Mouse (Mus musculus): Measurements from ENCODE around the gene Fam160a1. TPM values are rescaled to one million over a fixed set of nuclear protein-coding genes. Genes with fewer than 3 reads are reported as not detected.

The Fam160a1 gene
- 3.6 and 5.3 TPM in 2 replicates for polyA plus RNA-seq (2011; ENCODE audit: insufficient read depth, insufficient read length, low read depth, missing spikeins)

DNA sequence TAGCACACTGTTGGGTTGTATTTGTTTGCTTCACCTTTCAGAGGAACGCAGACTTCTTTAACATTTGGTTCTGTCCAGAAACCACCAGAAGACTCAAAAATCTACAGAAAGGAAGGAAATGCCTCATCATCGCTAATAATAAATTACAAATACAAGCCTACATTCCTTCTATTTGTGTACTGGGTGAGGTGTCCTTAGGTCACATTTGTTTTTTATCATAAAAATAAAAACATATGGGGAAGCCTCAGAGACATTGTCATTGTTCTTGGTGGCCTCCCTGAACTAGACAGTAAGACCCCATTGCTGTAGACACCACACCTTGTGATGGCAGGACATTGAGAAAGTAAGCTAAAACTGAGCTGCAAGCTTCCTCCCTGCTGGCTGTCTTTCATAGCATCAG, at the start of gene Fam160a1:
Fam160a1 (minus strand) TSS at position 101 of the 400 bp plus-strand sequence.
- TF ChIP-seq POLR2A (IDR thresholded peaks at IDR 0.05; ENCODE audit: insufficient read depth, low read length) (no peak), CTCF (IDR thresholded peaks at IDR 0.05; ENCODE audit: low read depth, low read length) (no peak), EP300 (IDR thresholded peaks at IDR 0.05; ENCODE audit: insufficient read depth, low read depth, low read length) (no peak)
- no peaks in the 10 kb centered on the region for H3K4me1 ChIP-seq (ENCODE audit: control insufficient read depth, insufficient read depth, low read length)
- no peak within 1 kb of the TSS for H3K27ac ChIP-seq (ENCODE audit: insufficient read depth, low read length)
- no peak within 1 kb of the TSS for H3K4me3 ChIP-seq (ENCODE audit: low read depth, low read length)
- H3K9me3 ChIP-seq (replicated peaks; ENCODE audit: control insufficient read depth, insufficient read depth, low read length, poor library complexity, severe bottlenecking): no peaks in the 10 kb centered on the region; the same call in 1 of the 2 replicates
- H3K27me3 ChIP-seq (ENCODE audit: control insufficient read depth, insufficient read depth, low read length, poor library complexity, severe bottlenecking): no peaks in the 10 kb centered on the region
- H3K9ac ChIP-seq (ENCODE audit: low read depth, poor library complexity, severe bottlenecking): no peak within 1 kb of the TSS
- H3K36me3 ChIP-seq (ENCODE audit: control insufficient read depth, insufficient read depth, low read length, poor library complexity, severe bottlenecking): no peaks in the 10 kb centered on the region

DNA sequence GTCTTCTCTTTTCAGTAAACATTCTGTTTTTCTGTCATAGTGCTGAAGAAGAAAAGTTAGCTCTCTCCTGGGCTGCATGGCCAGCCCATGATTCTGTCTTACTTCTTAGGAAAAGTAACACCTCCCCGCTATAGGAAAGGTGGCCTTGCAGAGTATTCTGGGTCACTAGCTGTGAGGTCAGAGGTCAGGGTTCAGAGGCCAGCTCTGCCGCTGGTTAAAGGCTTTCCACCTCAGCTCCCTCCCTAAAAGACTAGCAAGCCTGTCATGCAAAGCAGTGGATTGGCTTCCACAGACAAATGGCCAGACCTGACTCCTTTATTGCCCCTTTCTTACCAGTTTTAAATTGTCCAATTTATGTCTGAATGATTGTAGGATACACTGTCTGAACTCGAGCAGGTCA, 46.9 kb upstream of the Fam160a1 start:
- H3K4me3 ChIP-seq (ENCODE audit: low read depth, low read length): no peak overlapping the region

GRCm38 (mm10) chr3:85862886-85863285, 45.8 kb upstream of the Fam160a1 start:
- Histone ChIP-seq H3K9me3 (replicated peaks; ENCODE audit: control insufficient read depth, insufficient read depth, low read length, poor library complexity, severe bottlenecking) (no peaks in the 10 kb centered on the region), H3K4me1 (ENCODE audit: control insufficient read depth, insufficient read depth, low read length) (no peaks in the 10 kb centered on the region), H3K9ac (ENCODE audit: low read depth, poor library complexity, severe bottlenecking) (no peak overlapping the region), H3K4me3 (ENCODE audit: low read depth, low read length) (no peak overlapping the region), H3K27ac (ENCODE audit: insufficient read depth, low read length) (no peak overlapping the region), H3K36me3 (ENCODE audit: control insufficient read depth, insufficient read depth, low read length, poor library complexity, severe bottlenecking) (no peaks in the 10 kb centered on the region), H3K27me3 (ENCODE audit: control insufficient read depth, insufficient read depth, low read length, poor library complexity, severe bottlenecking) (no peaks in the 10 kb centered on the region)
- TF ChIP-seq EP300 (IDR thresholded peaks at IDR 0.05; ENCODE audit: insufficient read depth, low read depth, low read length): no peak
- no peak for TF ChIP-seq POLR2A (IDR thresholded peaks at IDR 0.05; ENCODE audit: insufficient read depth, low read length)
- no peak for TF ChIP-seq CTCF (IDR thresholded peaks at IDR 0.05; ENCODE audit: low read depth, low read length)

More for the DNA sequence above, 46.9 kb upstream of the Fam160a1 start:
- H3K4me1 ChIP-seq (ENCODE audit: control insufficient read depth, insufficient read depth, low read length): no peaks in the 10 kb centered on the region
- H3K27me3 ChIP-seq (ENCODE audit: control insufficient read depth, insufficient read depth, low read length, poor library complexity, severe bottlenecking): no peaks in the 10 kb centered on the region
- H3K36me3 ChIP-seq (ENCODE audit: control insufficient read depth, insufficient read depth, low read length, poor library complexity, severe bottlenecking): no peaks in the 10 kb centered on the region
- peaks cover under 1% of the 10 kb centered on the region; the same call in 1 of the 2 replicates for H3K9me3 ChIP-seq (replicated peaks; ENCODE audit: control insufficient read depth, insufficient read depth, low read length, poor library complexity, severe bottlenecking)
- H3K27ac ChIP-seq (ENCODE audit: insufficient read depth, low read length): no peak overlapping the region
- TF ChIP-seq CTCF (IDR thresholded peaks at IDR 0.05; ENCODE audit: low read depth, low read length): no peak
- TF ChIP-seq POLR2A (IDR thresholded peaks at IDR 0.05; ENCODE audit: insufficient read depth, low read length): no peak
- no peak for TF ChIP-seq EP300 (IDR thresholded peaks at IDR 0.05; ENCODE audit: insufficient read depth, low read depth, low read length)
- no peak overlapping the region for H3K9ac ChIP-seq (ENCODE audit: low read depth, poor library complexity, severe bottlenecking)

DNA sequence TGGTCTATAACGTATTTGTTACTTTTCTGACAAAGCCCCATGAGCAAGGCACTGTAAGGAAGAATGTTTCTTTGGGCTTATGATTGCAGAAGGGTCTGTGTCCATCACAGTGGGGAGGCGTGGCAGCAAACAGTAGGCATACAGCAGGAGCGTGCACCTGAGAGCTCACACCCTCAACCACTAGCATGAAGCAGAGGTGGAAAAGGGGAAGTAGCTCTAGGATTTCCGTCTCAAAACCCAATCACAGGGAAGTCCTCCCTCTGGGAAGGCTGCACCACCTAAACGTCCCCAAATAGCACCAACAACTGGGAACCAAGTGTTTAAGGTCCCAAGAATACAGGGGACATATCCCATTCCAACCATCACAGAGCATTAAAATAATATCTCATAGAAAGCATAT, 43.9 kb upstream of the Fam160a1 start:
- Histone ChIP-seq H3K9me3 (replicated peaks; ENCODE audit: control insufficient read depth, insufficient read depth, low read length, poor library complexity, severe bottlenecking) (no peaks in the 10 kb centered on the region), H3K36me3 (ENCODE audit: control insufficient read depth, insufficient read depth, low read length, poor library complexity, severe bottlenecking) (no peaks in the 10 kb centered on the region), H3K4me1 (ENCODE audit: control insufficient read depth, insufficient read depth, low read length) (no peaks in the 10 kb centered on the region), H3K4me3 (ENCODE audit: low read depth, low read length) (no peak overlapping the region), H3K27ac (ENCODE audit: insufficient read depth, low read length) (no peak overlapping the region), H3K27me3 (ENCODE audit: control insufficient read depth, insufficient read depth, low read length, poor library complexity, severe bottlenecking) (no peaks in the 10 kb centered on the region), H3K9ac (ENCODE audit: low read depth, poor library complexity, severe bottlenecking) (no peak overlapping the region)
- TF ChIP-seq POLR2A (IDR thresholded peaks at IDR 0.05; ENCODE audit: insufficient read depth, low read length): no peak
- TF ChIP-seq EP300 (IDR thresholded peaks at IDR 0.05; ENCODE audit: insufficient read depth, low read depth, low read length): no peak
- no peak for TF ChIP-seq CTCF (IDR thresholded peaks at IDR 0.05; ENCODE audit: low read depth, low read length)

DNA sequence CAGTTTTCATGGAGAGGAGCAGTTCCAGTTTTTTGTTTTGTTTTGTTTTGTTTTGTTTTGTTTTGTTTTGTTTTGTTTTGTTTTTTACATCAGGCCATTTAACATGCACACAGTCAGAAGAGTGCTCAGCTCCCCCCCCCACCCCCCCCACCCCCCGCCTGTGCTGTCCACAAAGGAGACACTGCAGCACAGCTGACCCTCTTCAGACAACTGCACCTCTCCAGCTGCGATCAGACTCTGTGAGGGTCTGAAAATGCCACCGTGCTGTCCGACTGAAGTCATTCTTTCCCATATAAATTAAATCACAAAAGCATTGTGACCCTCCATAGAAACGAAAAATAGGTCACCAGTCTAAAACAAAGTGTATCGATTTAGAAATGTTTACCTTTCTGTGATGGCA, 42.2 kb upstream of the Fam160a1 start:
- no peak overlapping the region for H3K9ac ChIP-seq (ENCODE audit: low read depth, poor library complexity, severe bottlenecking)
- no peaks in the 10 kb centered on the region for H3K4me1 ChIP-seq (ENCODE audit: control insufficient read depth, insufficient read depth, low read length)
- H3K27ac ChIP-seq (ENCODE audit: insufficient read depth, low read length): no peak overlapping the region
- no peaks in the 10 kb centered on the region for H3K27me3 ChIP-seq (ENCODE audit: control insufficient read depth, insufficient read depth, low read length, poor library complexity, severe bottlenecking)
- no peak overlapping the region for H3K4me3 ChIP-seq (ENCODE audit: low read depth, low read length)
- H3K9me3 ChIP-seq (replicated peaks; ENCODE audit: control insufficient read depth, insufficient read depth, low read length, poor library complexity, severe bottlenecking): no peaks in the 10 kb centered on the region
- TF ChIP-seq CTCF (IDR thresholded peaks at IDR 0.05; ENCODE audit: low read depth, low read length) (no peak), POLR2A (IDR thresholded peaks at IDR 0.05; ENCODE audit: insufficient read depth, low read length) (no peak)
- no peaks in the 10 kb centered on the region for H3K36me3 ChIP-seq (ENCODE audit: control insufficient read depth, insufficient read depth, low read length, poor library complexity, severe bottlenecking)

- TF ChIP-seq POLR2A (IDR thresholded peaks at IDR 0.05; ENCODE audit: insufficient read depth, low read length): no peak
- TF ChIP-seq EP300 (IDR thresholded peaks at IDR 0.05; ENCODE audit: insufficient read depth, low read depth, low read length): no peak
- no peak for TF ChIP-seq CTCF (IDR thresholded peaks at IDR 0.05; ENCODE audit: low read depth, low read length)
- H3K36me3 ChIP-seq (ENCODE audit: control insufficient read depth, insufficient read depth, low read length, poor library complexity, severe bottlenecking): no peaks in the 10 kb centered on the region
- no peaks in the 10 kb centered on the region for H3K4me1 ChIP-seq (ENCODE audit: control insufficient read depth, insufficient read depth, low read length)
- no peak overlapping the region for H3K4me3 ChIP-seq (ENCODE audit: low read depth, low read length)
- no peak overlapping the region for H3K9ac ChIP-seq (ENCODE audit: low read depth, poor library complexity, severe bottlenecking)
- no peaks in the 10 kb centered on the region for H3K9me3 ChIP-seq (replicated peaks; ENCODE audit: control insufficient read depth, insufficient read depth, low read length, poor library complexity, severe bottlenecking)
- H3K27me3 ChIP-seq (ENCODE audit: control insufficient read depth, insufficient read depth, low read length, poor library complexity, severe bottlenecking): no peaks in the 10 kb centered on the region
- H3K27ac ChIP-seq (ENCODE audit: insufficient read depth, low read length): no peak overlapping the region
These were observed 41.3 kb upstream of the Fam160a1 start for GRCm38 (mm10) chr3:85858140-85859135.
